Comparison of ENCODE assay signal across 25 mouse cellular contexts in the genomic region with DNA sequence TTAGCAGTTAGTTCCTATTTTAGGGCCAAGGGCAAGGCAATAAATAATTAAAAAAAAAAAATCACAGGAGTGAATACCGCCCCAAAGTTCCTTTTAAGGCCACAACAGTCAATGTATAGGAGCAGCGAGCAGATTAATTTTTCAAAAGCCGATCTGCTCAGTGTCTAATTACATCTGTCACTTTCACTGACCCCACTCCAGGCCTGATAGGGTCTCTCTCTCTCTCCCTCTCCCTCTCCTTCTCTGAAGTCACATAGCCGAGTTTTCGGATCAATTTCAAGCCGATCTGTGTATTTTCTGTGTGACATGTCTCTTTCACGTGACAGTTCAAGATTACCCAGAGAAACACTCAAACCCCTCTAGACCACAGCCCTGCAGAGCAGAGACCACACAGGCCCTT.
DNase-seq lines count a peak whose midpoint lies in the region; ATAC-seq lines count a peak whose summit lies in the region.
"Had no signal": no experiment of that assay in that cellular context is flagged by ENCODE, and none has a peak within 500 bp of the region (broad histone marks: within the 10 kb centered on the region; RNA-seq: fewer than 3 reads in every experiment).

No protein-coding gene starts in this region.

- peak overlapping the region; percentile 79 for H3K27ac ChIP-seq in forebrain, embryonic 10.5 days
- H3K27ac ChIP-seq in forebrain, embryonic 12.5 days, result no peak overlapping the region
- peak overlapping the region; percentile 17; the same call in 1 of the 2 replicates for H3K27ac ChIP-seq in liver, embryonic 11.5 days (ENCODE audit: low read depth, low read length)
- peak overlapping the region; percentile 85; the same call in 1 of the 2 replicates for H3K27ac ChIP-seq in embryonic facial prominence, embryonic 13.5 days
- H3K27ac ChIP-seq in heart, embryonic 12.5 days (ENCODE audit: poor library complexity, severe bottlenecking), result no peak overlapping the region
- H3K27ac ChIP-seq: hindbrain, postnatal 0 days; limb, embryonic 13.5 days; liver, embryonic 13.5 days had no signal

- H3K36me3 ChIP-seq in forebrain, embryonic 10.5 days (replicated peaks), result no peaks in the 10 kb centered on the region
- no peaks in the 10 kb centered on the region for H3K36me3 ChIP-seq in forebrain, embryonic 12.5 days (replicated peaks)
- no peaks in the 10 kb centered on the region for H3K36me3 ChIP-seq in liver, embryonic 11.5 days (ENCODE audit: control insufficient read depth, insufficient read depth, low read length)
- H3K36me3 ChIP-seq in embryonic facial prominence, embryonic 13.5 days, result no peaks in the 10 kb centered on the region
- H3K36me3 ChIP-seq in heart, embryonic 12.5 days, result no peaks in the 10 kb centered on the region
- H3K36me3 ChIP-seq: limb, embryonic 13.5 days; liver, embryonic 13.5 days had no signal

- ATAC-seq in forebrain, embryonic 12.5 days (ENCODE audit: low FRiP score), result no peak
- no peak for ATAC-seq in liver, embryonic 11.5 days (replicated peaks; ENCODE audit: low FRiP score)
- no peak for ATAC-seq in embryonic facial prominence, embryonic 13.5 days (ENCODE audit: insufficient number of reproducible peaks, insufficient read depth, low FRiP score, low TSS enrichment, low read depth)
- no peak for ATAC-seq in heart, embryonic 12.5 days (ENCODE audit: insufficient number of reproducible peaks, low FRiP score)
- ATAC-seq: hindbrain, postnatal 0 days; intestine, postnatal 0 days; lung, postnatal 0 days; midbrain, embryonic 16.5 days; Patski had no signal

- H3K4me3 ChIP-seq in forebrain, embryonic 10.5 days, result no peak overlapping the region
- no peak overlapping the region for H3K4me3 ChIP-seq in forebrain, embryonic 12.5 days (replicated peaks)
- H3K4me3 ChIP-seq in liver, embryonic 11.5 days (ENCODE audit: low read depth, low read length), result no peak overlapping the region
- no peak overlapping the region for H3K4me3 ChIP-seq in embryonic facial prominence, embryonic 13.5 days
- no peak overlapping the region for H3K4me3 ChIP-seq in heart, embryonic 12.5 days
- H3K4me3 ChIP-seq: limb, embryonic 13.5 days; liver, embryonic 13.5 days had no signal

- peaks cover 10% of the 10 kb centered on the region for H3K27me3 ChIP-seq in forebrain, embryonic 10.5 days (ENCODE audit: poor library complexity, severe bottlenecking)
- H3K27me3 ChIP-seq in forebrain, embryonic 12.5 days, result peaks cover 11% of the 10 kb centered on the region; the same call in 1 of the 2 replicates
- no peaks in the 10 kb centered on the region for H3K27me3 ChIP-seq in liver, embryonic 11.5 days (replicated peaks; ENCODE audit: control insufficient read depth, insufficient read depth, low read length)
- no peaks in the 10 kb centered on the region for H3K27me3 ChIP-seq in embryonic facial prominence, embryonic 13.5 days
- H3K27me3 ChIP-seq in heart, embryonic 12.5 days (replicated peaks), result no peaks in the 10 kb centered on the region
- H3K27me3 ChIP-seq: limb, embryonic 13.5 days; liver, embryonic 13.5 days; Patski had no signal

- H3K4me1 ChIP-seq in forebrain, embryonic 10.5 days, result peaks cover 32% of the 10 kb centered on the region
- peaks cover 19% of the 10 kb centered on the region for H3K4me1 ChIP-seq in forebrain, embryonic 12.5 days
- peaks cover 3% of the 10 kb centered on the region; the same call in 1 of the 2 replicates for H3K4me1 ChIP-seq in liver, embryonic 11.5 days (replicated peaks; ENCODE audit: control insufficient read depth, insufficient read depth, low read length)
- peaks cover 33% of the 10 kb centered on the region for H3K4me1 ChIP-seq in embryonic facial prominence, embryonic 13.5 days
- peaks cover 17% of the 10 kb centered on the region; the same call in 1 of the 2 replicates for H3K4me1 ChIP-seq in heart, embryonic 12.5 days (replicated peaks)

- no peak overlapping the region for H3K9ac ChIP-seq in forebrain, embryonic 12.5 days
- H3K9ac ChIP-seq in liver, embryonic 11.5 days (ENCODE audit: low read depth, low read length), result no peak overlapping the region
- H3K9ac ChIP-seq in embryonic facial prominence, embryonic 13.5 days, result no peak overlapping the region
- H3K9ac ChIP-seq in heart, embryonic 12.5 days, result no peak overlapping the region
- H3K9ac ChIP-seq: limb, embryonic 13.5 days; liver, embryonic 13.5 days had no signal

- 0 out of 2 replicates have a peak, but pooled peaks cover 5% of the 10 kb centered on the region for H3K9me3 ChIP-seq in forebrain, embryonic 10.5 days
- H3K9me3 ChIP-seq in forebrain, embryonic 12.5 days, result no peaks in the 10 kb centered on the region
- no peaks in the 10 kb centered on the region for H3K9me3 ChIP-seq in liver, embryonic 11.5 days (ENCODE audit: control insufficient read depth, low read length)
- peaks cover 4% of the 10 kb centered on the region; the same call in 1 of the 2 replicates for H3K9me3 ChIP-seq in embryonic facial prominence, embryonic 13.5 days
- peaks cover 5% of the 10 kb centered on the region; the same call in 1 of the 2 replicates for H3K9me3 ChIP-seq in heart, embryonic 12.5 days (replicated peaks)
- H3K9me3 ChIP-seq: liver, embryonic 13.5 days had no signal

- H3K4me2 ChIP-seq in forebrain, embryonic 12.5 days, result no peak overlapping the region
- no peak overlapping the region for H3K4me2 ChIP-seq in liver, embryonic 11.5 days
- H3K4me2 ChIP-seq in embryonic facial prominence, embryonic 13.5 days, result no peak overlapping the region
- H3K4me2 ChIP-seq in heart, embryonic 12.5 days, result no peak overlapping the region
- H3K4me2 ChIP-seq: liver, embryonic 13.5 days had no signal

- WGBS in forebrain, embryonic 10.5 days, result 64% methylated on average over 7 of the region's 7 CpGs
- WGBS in forebrain, embryonic 12.5 days, result 44% methylated on average over 7 of the region's 7 CpGs
- 57% methylated on average over 7 of the region's 7 CpGs for WGBS in liver, embryonic 11.5 days
- WGBS in embryonic facial prominence, embryonic 13.5 days, result 37% methylated on average over 7 of the region's 7 CpGs
- WGBS in heart, embryonic 12.5 days, result 51% methylated on average over 7 of the region's 7 CpGs

- DNase-seq in forebrain, embryonic 10.5 days (ENCODE audit: extremely low spot score, low spot score), result no peak
- DNase-seq in liver, embryonic 11.5 days (ENCODE audit: low spot score), result no peak
- no peak for DNase-seq in liver
- DNase-seq in retina, embryonic 14.5 days (ENCODE audit: low spot score), result peak; percentile 58
- no peak for DNase-seq in frontal cortex, postnatal 25 days (ENCODE audit: low spot score in 2 of 2)
- DNase-seq: adrenal gland, postnatal 10 days; cerebellum, adult 8-10 months; cerebellum, postnatal 25 days; gastrocnemius, postnatal 14 days; heart, postnatal 4 days; kidney, adult 9 months; kidney, postnatal 14 days; layer of hippocampus, adult 9-11 months; liver, embryonic 13.5 days; lung, adult 18-20 months; right cerebral cortex, postnatal 4 days had no signal

Comparison
In these comparisons a context has a peak if more than half of its experiments do, and no peak if none do; other contexts are left out.
1. H3K27ac ChIP-seq: peak in forebrain, embryonic 10.5 days (single experiment), liver, embryonic 11.5 days (single experiment) and embryonic facial prominence, embryonic 13.5 days (single experiment); none in forebrain, embryonic 12.5 days (single experiment) and heart, embryonic 12.5 days (single experiment).